Mouse (Mus musculus): ENCODE data around the gene Abcb9. TPM values are rescaled to one million over a fixed set of nuclear protein-coding genes. Genes with fewer than 3 reads are reported as not detected.

The Abcb9 gene
- polyA plus RNA-seq, 1 experiment from 2014 or later: 6.7 TPM

- 77% methylated on average over 15 of the region's 15 CpGs for WGBS (ENCODE audit: insufficient replicate concordance)
- H3K9ac ChIP-seq (ENCODE audit: low read depth, low read length): peak overlapping the region; percentile 11
- peak; percentile 25; the same call in 1 of the 2 replicates for ATAC-seq (ENCODE audit: low read depth)
- H3K4me1 ChIP-seq (ENCODE audit: control insufficient read depth, low read depth, low read length): peaks cover 89% of the 10 kb centered on the region
- no peaks in the 10 kb centered on the region for H3K27me3 ChIP-seq (ENCODE audit: control insufficient read depth, insufficient read depth, low read depth, low read length)
- peak overlapping the region; percentile 60 for H3K27ac ChIP-seq (ENCODE audit: low read length)
- H3K9me3 ChIP-seq (replicated peaks; ENCODE audit: control insufficient read depth, low read length): no peaks in the 10 kb centered on the region
- no peak overlapping the region for H3K4me3 ChIP-seq (ENCODE audit: low read depth, low read length)
- H3K4me2 ChIP-seq (ENCODE audit: low read depth, low read length): 0 out of 2 replicates have a peak overlapping the region, but pooled peaks have one; percentile 2
- H3K36me3 ChIP-seq (ENCODE audit: control insufficient read depth, insufficient read depth): peaks cover 4% of the 10 kb centered on the region; the same call in 1 of the 2 replicates
Measured at GRCm38 (mm10) chr5:124025587-124026441, 69.8 kb downstream of the Abcb9 start.

GRCm38 (mm10) chr5:124025146-124025545 lies 70.5 kb downstream of the Abcb9 start:
- peaks cover 6% of the 10 kb centered on the region; the same call in 1 of the 2 replicates for H3K36me3 ChIP-seq (ENCODE audit: control insufficient read depth, insufficient read depth)
- 0 out of 2 replicates have a peak, but pooled peaks have one; percentile 50 for ATAC-seq (ENCODE audit: low read depth)
- WGBS (ENCODE audit: insufficient replicate concordance): 53% methylated on average over 9 of the region's 9 CpGs
- H3K9ac ChIP-seq (ENCODE audit: low read depth, low read length): no peak overlapping the region; the same call in 1 of the 2 replicates
- no peaks in the 10 kb centered on the region for H3K27me3 ChIP-seq (ENCODE audit: control insufficient read depth, insufficient read depth, low read depth, low read length)
- no peak overlapping the region for H3K4me3 ChIP-seq (ENCODE audit: low read depth, low read length)
- no peak overlapping the region for H3K4me2 ChIP-seq (ENCODE audit: low read depth, low read length)
- H3K27ac ChIP-seq (ENCODE audit: low read length): peak overlapping the region; percentile 60
- peaks cover 88% of the 10 kb centered on the region for H3K4me1 ChIP-seq (ENCODE audit: control insufficient read depth, low read depth, low read length)
- no peaks in the 10 kb centered on the region for H3K9me3 ChIP-seq (replicated peaks; ENCODE audit: control insufficient read depth, low read length)

- Histone ChIP-seq H3K27ac (ENCODE audit: low read length) (peak overlapping the region; percentile 55), H3K9me3 (replicated peaks; ENCODE audit: control insufficient read depth, low read length) (no peaks in the 10 kb centered on the region), H3K9ac (ENCODE audit: low read depth, low read length) (no peak overlapping the region; the same call in 1 of the 2 replicates), H3K27me3 (ENCODE audit: control insufficient read depth, insufficient read depth, low read depth, low read length) (no peaks in the 10 kb centered on the region), H3K36me3 (ENCODE audit: control insufficient read depth, insufficient read depth) (peaks cover 6% of the 10 kb centered on the region; the same call in 1 of the 2 replicates), H3K4me3 (ENCODE audit: low read depth, low read length) (no peak overlapping the region), H3K4me1 (ENCODE audit: control insufficient read depth, low read depth, low read length) (peaks cover 89% of the 10 kb centered on the region), H3K4me2 (ENCODE audit: low read depth, low read length) (no peak overlapping the region)
- ATAC-seq (ENCODE audit: low read depth): no peak
- 76% methylated on average over 6 of the region's 6 CpGs for WGBS (ENCODE audit: insufficient replicate concordance)
Measured at GRCm38 (mm10) chr5:124024677-124025076, 70.9 kb downstream of the Abcb9 start.

- Histone ChIP-seq H3K36me3 (ENCODE audit: control insufficient read depth, insufficient read depth) (peaks cover 6% of the 10 kb centered on the region; the same call in 1 of the 2 replicates), H3K27me3 (ENCODE audit: control insufficient read depth, insufficient read depth, low read depth, low read length) (no peaks in the 10 kb centered on the region), H3K9me3 (replicated peaks; ENCODE audit: control insufficient read depth, low read length) (no peaks in the 10 kb centered on the region), H3K27ac (ENCODE audit: low read length) (peak overlapping the region; percentile 74), H3K4me1 (ENCODE audit: control insufficient read depth, low read depth, low read length) (peaks cover 91% of the 10 kb centered on the region), H3K4me2 (ENCODE audit: low read depth, low read length) (peak overlapping the region; percentile 17), H3K4me3 (ENCODE audit: low read depth, low read length) (no peak overlapping the region), H3K9ac (ENCODE audit: low read depth, low read length) (peak overlapping the region; percentile 38; the same call in 1 of the 2 replicates)
- WGBS (ENCODE audit: insufficient replicate concordance): 10% methylated on average over 7 of the region's 7 CpGs
- no peak for ATAC-seq (ENCODE audit: low read depth)
Measured at GRCm38 (mm10) chr5:124022365-124022764, 73.2 kb downstream of the Abcb9 start.

- H3K4me2 ChIP-seq (ENCODE audit: low read depth, low read length): peak overlapping the region; percentile 17
- ATAC-seq (ENCODE audit: low read depth): no peak
- H3K4me3 ChIP-seq (ENCODE audit: low read depth, low read length): no peak overlapping the region
- peak overlapping the region; percentile 74 for H3K27ac ChIP-seq (ENCODE audit: low read length)
- H3K4me1 ChIP-seq (ENCODE audit: control insufficient read depth, low read depth, low read length): peaks cover 95% of the 10 kb centered on the region
- H3K36me3 ChIP-seq (ENCODE audit: control insufficient read depth, insufficient read depth): peaks cover 5% of the 10 kb centered on the region; the same call in 1 of the 2 replicates
- 54% methylated on average over 11 of the region's 11 CpGs for WGBS (ENCODE audit: insufficient replicate concordance)
- H3K9me3 ChIP-seq (replicated peaks; ENCODE audit: control insufficient read depth, low read length): no peaks in the 10 kb centered on the region
- H3K9ac ChIP-seq (ENCODE audit: low read depth, low read length): peak overlapping the region; percentile 38; the same call in 1 of the 2 replicates
- H3K27me3 ChIP-seq (ENCODE audit: control insufficient read depth, insufficient read depth, low read depth, low read length): no peaks in the 10 kb centered on the region
Measured at GRCm38 (mm10) chr5:124021701-124022100, 73.9 kb downstream of the Abcb9 start.

GRCm38 (mm10) chr5:124021148-124021547 lies 74.5 kb downstream of the Abcb9 start:
- Histone ChIP-seq H3K36me3 (ENCODE audit: control insufficient read depth, insufficient read depth) (peaks cover 2% of the 10 kb centered on the region; the same call in 1 of the 2 replicates), H3K4me3 (ENCODE audit: low read depth, low read length) (no peak overlapping the region), H3K9ac (ENCODE audit: low read depth, low read length) (no peak overlapping the region), H3K4me2 (ENCODE audit: low read depth, low read length) (no peak overlapping the region), H3K27me3 (ENCODE audit: control insufficient read depth, insufficient read depth, low read depth, low read length) (no peaks in the 10 kb centered on the region), H3K4me1 (ENCODE audit: control insufficient read depth, low read depth, low read length) (peaks cover 95% of the 10 kb centered on the region), H3K27ac (ENCODE audit: low read length) (peak overlapping the region; percentile 74), H3K9me3 (replicated peaks; ENCODE audit: control insufficient read depth, low read length) (no peaks in the 10 kb centered on the region)
- 65% methylated on average over 11 of the region's 11 CpGs for WGBS (ENCODE audit: insufficient replicate concordance)
- ATAC-seq (ENCODE audit: low read depth): peak; percentile 35

GRCm38 (mm10) chr5:124019348-124020216 lies 76.0 kb downstream of the Abcb9 start:
- ATAC-seq (ENCODE audit: low read depth): peak; percentile 58
- H3K27me3 ChIP-seq (ENCODE audit: control insufficient read depth, insufficient read depth, low read depth, low read length): no peaks in the 10 kb centered on the region
- H3K36me3 ChIP-seq (ENCODE audit: control insufficient read depth, insufficient read depth): 0 out of 2 replicates have a peak, but pooled peaks cover 2% of the 10 kb centered on the region
- peaks cover 88% of the 10 kb centered on the region for H3K4me1 ChIP-seq (ENCODE audit: control insufficient read depth, low read depth, low read length)
- WGBS (ENCODE audit: insufficient replicate concordance): 26% methylated on average over 12 of the region's 12 CpGs
- peak overlapping the region; percentile 12; the same call in 1 of the 2 replicates for H3K4me2 ChIP-seq (ENCODE audit: low read depth, low read length)
- no peaks in the 10 kb centered on the region for H3K9me3 ChIP-seq (replicated peaks; ENCODE audit: control insufficient read depth, low read length)
- no peak overlapping the region for H3K9ac ChIP-seq (ENCODE audit: low read depth, low read length)
- no peak overlapping the region for H3K4me3 ChIP-seq (ENCODE audit: low read depth, low read length)
- H3K27ac ChIP-seq (ENCODE audit: low read length): peak overlapping the region; percentile 16

- Histone ChIP-seq H3K9ac (ENCODE audit: low read depth, low read length) (no peak overlapping the region), H3K9me3 (replicated peaks; ENCODE audit: control insufficient read depth, low read length) (no peaks in the 10 kb centered on the region), H3K27ac (ENCODE audit: low read length) (peak overlapping the region; percentile 1; the same call in 1 of the 2 replicates), H3K4me3 (ENCODE audit: low read depth, low read length) (no peak overlapping the region), H3K36me3 (ENCODE audit: control insufficient read depth, insufficient read depth) (0 out of 2 replicates have a peak, but pooled peaks cover 2% of the 10 kb centered on the region), H3K27me3 (ENCODE audit: control insufficient read depth, insufficient read depth, low read depth, low read length) (no peaks in the 10 kb centered on the region), H3K4me2 (ENCODE audit: low read depth, low read length) (no peak overlapping the region; the same call in 1 of the 2 replicates), H3K4me1 (ENCODE audit: control insufficient read depth, low read depth, low read length) (peaks cover 88% of the 10 kb centered on the region)
- WGBS (ENCODE audit: insufficient replicate concordance): 37% methylated on average over 9 of the region's 9 CpGs
- no peak for ATAC-seq (ENCODE audit: low read depth)
Measured at GRCm38 (mm10) chr5:124018651-124019050, 76.9 kb downstream of the Abcb9 start.

All from liver, embryonic 16.5 days (tissue).